Mouse (Mus musculus) ES-Bruce4 (cell line): ENCODE results near the gene Nos1ap. TPM values are rescaled to one million over a fixed set of nuclear protein-coding genes. Genes with fewer than 3 reads are reported as not detected.

Experiments used
- H3K27ac ChIP-seq: 2 replicates; pipeline ENCODE4 v1.5.1; 2012; ENCODE audit warnings: low read length, inconsistent platforms; ENCODE audit not compliant: insufficient read depth
- H3K27me3 ChIP-seq: 2 replicates; pipeline ENCODE4 v1.6.1; 2012; ENCODE audit warnings: mild to moderate bottlenecking, low read length, inconsistent platforms; ENCODE audit not compliant: control insufficient read depth, poor library complexity, insufficient read depth, severe bottlenecking
- H3K36me3 ChIP-seq: 2 replicates; pipeline ENCODE4 v1.6.1; 2012; ENCODE audit warnings: inconsistent platforms, mild to moderate bottlenecking, low read length, moderate library complexity; ENCODE audit not compliant: control insufficient read depth, poor library complexity, insufficient read depth, severe bottlenecking
- H3K4me1 ChIP-seq: one replicate; pipeline ENCODE4 v1.8.1; 2011; ENCODE audit warnings: low read length; ENCODE audit not compliant: control insufficient read depth, insufficient read depth
- H3K4me3 ChIP-seq: 2 replicates; pipeline ENCODE4 v1.5.1; 2011; ENCODE audit warnings: low read depth, mild to moderate bottlenecking, low read length
- H3K9ac ChIP-seq: 2 replicates; pipeline ENCODE4 v1.6.1; 2012; ENCODE audit warnings: low read depth, mild to moderate bottlenecking, inconsistent platforms; ENCODE audit not compliant: poor library complexity, severe bottlenecking
- H3K9me3 ChIP-seq: replicated peaks from 2 replicates; pipeline ENCODE4 v1.6.1; 2012; ENCODE audit warnings: mild to moderate bottlenecking, low read length, inconsistent platforms; ENCODE audit not compliant: control insufficient read depth, poor library complexity, insufficient read depth, severe bottlenecking
- CTCF ChIP-seq: IDR thresholded peaks from one replicate; pipeline ENCODE4 v1.8.1; 2011; ENCODE audit warnings: low read depth, low read length
- EP300 ChIP-seq: IDR thresholded peaks from 2 replicates; pipeline ENCODE4 v1.6.1; 2011; ENCODE audit warnings: low read depth, low read length; ENCODE audit not compliant: insufficient read depth
- POLR2A ChIP-seq: IDR thresholded peaks from one replicate; pipeline ENCODE4 v1.8.1; 2011; ENCODE audit warnings: low read length; ENCODE audit not compliant: insufficient read depth
- polyA plus RNA-seq: library from polyadenylated mRNA; stranded (reverse); fragments of >200 nt; gene quantifications from 2 replicates; pipeline ENCODE4 v1.2.4, GENCODE M21; 2011; ENCODE audit warnings: low read depth; ENCODE audit not compliant: missing spikeins, insufficient read depth, insufficient read length

Gene Nos1ap
- polyA plus RNA-seq, 1 experiment, result 4.6 TPM

- H3K9me3 ChIP-seq, result no peaks in the 10 kb centered on the region; the same call in 1 of the 2 replicates
- no peak overlapping the region for H3K9ac ChIP-seq
- TF ChIP-seq CTCF, result no peak
- TF ChIP-seq EP300, result no peak
- no peak for TF ChIP-seq POLR2A
- no peak overlapping the region for H3K27ac ChIP-seq
- no peaks in the 10 kb centered on the region for H3K27me3 ChIP-seq
- H3K36me3 ChIP-seq, result no peaks in the 10 kb centered on the region
- no peak overlapping the region for H3K4me3 ChIP-seq
- H3K4me1 ChIP-seq, result no peaks in the 10 kb centered on the region
Measured at GRCm38 (mm10) chr1:170492027-170492426, 97.6 kb downstream of the Nos1ap start.

- Histone ChIP-seq H3K4me1 (no peaks in the 10 kb centered on the region), H3K27ac (no peak overlapping the region), H3K9ac (no peak overlapping the region), H3K27me3 (no peaks in the 10 kb centered on the region), H3K36me3 (no peaks in the 10 kb centered on the region), H3K9me3 (no peaks in the 10 kb centered on the region; the same call in 1 of the 2 replicates), H3K4me3 (no peak overlapping the region)
- TF ChIP-seq EP300, result no peak
- no peak for TF ChIP-seq POLR2A
Measured at GRCm38 (mm10) chr1:170489936-170490335, 99.7 kb downstream of the Nos1ap start.

GRCm38 (mm10) chr1:170489450-170489849 is 100.2 kb downstream of the Nos1ap start:
- Histone ChIP-seq H3K27ac (no peak overlapping the region), H3K9me3 (no peaks in the 10 kb centered on the region; the same call in 1 of the 2 replicates), H3K4me1 (no peaks in the 10 kb centered on the region), H3K9ac (no peak overlapping the region), H3K36me3 (no peaks in the 10 kb centered on the region), H3K27me3 (no peaks in the 10 kb centered on the region), H3K4me3 (no peak overlapping the region)
- TF ChIP-seq POLR2A (no peak), CTCF (no peak)

GRCm38 (mm10) chr1:170485119-170485518 is 104.5 kb downstream of the Nos1ap start:
- H3K9ac ChIP-seq, result no peak overlapping the region
- no peaks in the 10 kb centered on the region for H3K4me1 ChIP-seq
- no peak overlapping the region for H3K4me3 ChIP-seq
- no peaks in the 10 kb centered on the region for H3K9me3 ChIP-seq
- no peaks in the 10 kb centered on the region for H3K27me3 ChIP-seq
- no peaks in the 10 kb centered on the region for H3K36me3 ChIP-seq
- TF ChIP-seq POLR2A (no peak), EP300 (no peak), CTCF (no peak)
- no peak overlapping the region for H3K27ac ChIP-seq

GRCm38 (mm10) chr1:170482236-170482905 is 107.3 kb downstream of the Nos1ap start:
- peaks cover 2% of the 10 kb centered on the region for H3K4me1 ChIP-seq
- H3K9ac ChIP-seq, result no peak overlapping the region
- no peaks in the 10 kb centered on the region for H3K9me3 ChIP-seq

GRCm38 (mm10) chr1:170481093-170481492 is 108.6 kb downstream of the Nos1ap start:
- H3K4me3 ChIP-seq, result no peak overlapping the region
- H3K4me1 ChIP-seq, result peaks cover 2% of the 10 kb centered on the region
- H3K27ac ChIP-seq, result no peak overlapping the region

More at GRCm38 (mm10) chr1:170482236-170482905, 107.3 kb downstream of the Nos1ap start:
- no peak overlapping the region for H3K27ac ChIP-seq
- no peak overlapping the region for H3K4me3 ChIP-seq
- H3K36me3 ChIP-seq, result no peaks in the 10 kb centered on the region
- TF ChIP-seq POLR2A, result no peak
- no peaks in the 10 kb centered on the region for H3K27me3 ChIP-seq

More at GRCm38 (mm10) chr1:170481093-170481492, 108.6 kb downstream of the Nos1ap start:
- Histone ChIP-seq H3K9ac (no peak overlapping the region), H3K27me3 (no peaks in the 10 kb centered on the region), H3K36me3 (no peaks in the 10 kb centered on the region), H3K9me3 (no peaks in the 10 kb centered on the region)
- TF ChIP-seq EP300 (no peak), CTCF (no peak), POLR2A (no peak)
